Mouse (Mus musculus) liver, postnatal 0 days (tissue): Measurements from ENCODE around the gene Abcb11.

Source experiments
- CTCF ChIP-seq: sonication (generic); IDR thresholded peaks from 2 replicates; pipeline ENCODE4 v1.5.1; 2016; ENCODE audit warnings: antibody characterized with exemption, low read depth
- EP300 ChIP-seq: IDR thresholded peaks from 2 replicates; pipeline ENCODE4 v1.6.1; 2016; ENCODE audit warnings: antibody characterized with exemption, low read depth, mild to moderate bottlenecking

DNA sequence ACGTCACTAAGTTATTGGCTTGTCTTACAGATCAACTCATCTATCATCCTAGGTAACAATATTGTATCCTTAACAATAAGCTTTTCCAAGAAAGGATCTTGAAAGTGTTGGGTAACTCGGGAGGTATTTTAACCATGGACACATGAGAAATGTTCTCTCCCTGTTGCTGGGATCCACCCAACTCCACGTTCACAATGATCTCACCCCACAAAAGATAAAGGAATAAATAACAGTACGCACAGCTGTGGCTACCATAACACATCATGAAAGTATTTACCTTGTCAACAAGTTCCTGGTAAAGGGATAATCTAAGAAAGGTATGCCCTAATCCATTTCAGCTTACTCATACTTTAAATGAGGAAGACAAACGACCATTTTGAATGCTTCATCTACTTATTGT, 21.0 kb downstream of the Abcb11 start:
- no peak for TF ChIP-seq CTCF
- no peak for TF ChIP-seq EP300
